Mouse (Mus musculus) E14TG2a.4 (cell line): ENCODE measurements around the gene Ttll1.

ENCODE experiments used
- H3K27me3 ChIP-seq: 2 replicates; pipeline ENCODE4 v1.6.1; 2014; ENCODE audit warnings: low read length, control low read depth; ENCODE audit not compliant: insufficient read depth
- H3K36me3 ChIP-seq: 2 replicates; pipeline ENCODE4 v1.6.1; 2014; ENCODE audit warnings: low read length, control low read depth; ENCODE audit not compliant: insufficient read depth
- H3K4me1 ChIP-seq: replicated peaks from 2 replicates; pipeline ENCODE4 v1.6.1; 2014; ENCODE audit warnings: low read depth, low read length, control low read depth
- H3K4me3 ChIP-seq: replicated peaks from 2 replicates; pipeline ENCODE4 v1.5.1; 2014; ENCODE audit warnings: mild to moderate bottlenecking, low read length
- H3K9me3 ChIP-seq: 2 replicates; pipeline ENCODE4 v1.6.1; 2014; ENCODE audit warnings: low read length, control low read depth
- CTCF ChIP-seq: conservative IDR thresholded peaks from 2 replicates; pipeline ENCODE4 v1.5.1; 2014; ENCODE audit warnings: low read length
- NANOG ChIP-seq: IDR thresholded peaks from 2 replicates; pipeline ENCODE4 v1.6.1; 2014; ENCODE audit warnings: borderline replicate concordance, low read length, mixed read lengths
- POU5F1 ChIP-seq: IDR thresholded peaks from 2 replicates; pipeline ENCODE4 v1.6.1; 2014; ENCODE audit warnings: low read length, borderline replicate concordance

Ttll1 gene

DNA sequence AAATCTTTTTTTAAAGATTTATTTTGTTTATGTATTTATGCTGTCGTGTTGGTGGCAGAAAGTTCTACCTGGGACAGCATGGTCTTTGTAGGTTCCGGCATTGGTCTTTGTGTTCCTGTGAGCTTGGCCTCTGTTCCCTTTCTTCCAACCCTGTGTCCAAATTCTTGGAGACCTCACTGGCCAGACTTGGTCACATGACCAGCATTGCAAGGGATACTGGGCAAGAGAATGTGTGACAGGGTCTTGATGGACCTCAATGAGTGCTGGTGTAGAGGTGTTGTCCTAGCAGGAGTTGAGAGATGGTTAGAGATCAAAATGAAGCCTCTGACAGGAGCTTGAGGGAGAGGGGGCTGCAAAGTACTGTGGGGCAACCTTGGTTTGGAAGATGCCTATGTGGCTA, 28.2 kb upstream of the Ttll1 start:
- Histone ChIP-seq H3K36me3 (no peaks in the 10 kb centered on the region; the same call in 1 of the 2 replicates), H3K4me1 (peaks cover 55% of the 10 kb centered on the region), H3K27me3 (no peaks in the 10 kb centered on the region), H3K4me3 (no peak overlapping the region), H3K9me3 (no peaks in the 10 kb centered on the region)
- TF ChIP-seq POU5F1: no peak
- no peak for TF ChIP-seq NANOG
- TF ChIP-seq CTCF: no peak

DNA sequence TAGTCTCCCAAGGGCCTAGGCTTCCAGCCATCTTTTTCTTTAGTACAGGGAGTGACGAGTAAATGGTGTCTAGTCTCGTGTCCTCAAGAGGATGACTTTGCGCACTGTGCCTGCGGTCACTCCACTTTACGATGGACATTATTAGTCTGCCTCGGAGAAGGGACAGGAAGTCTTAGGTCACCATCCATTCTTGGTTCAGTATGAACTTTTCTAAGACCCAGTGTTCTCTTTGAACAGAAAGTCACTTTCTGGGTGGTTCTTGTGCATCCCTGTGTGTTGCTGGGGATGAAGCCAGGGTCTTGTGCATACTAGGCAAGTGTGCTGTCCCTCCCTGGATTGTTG, 25.2 kb upstream of the Ttll1 start:
- H3K4me1 ChIP-seq: peaks cover 67% of the 10 kb centered on the region
- TF ChIP-seq CTCF (no peak), POU5F1 (no peak), NANOG (no peak)
- no peaks in the 10 kb centered on the region for H3K27me3 ChIP-seq
- H3K4me3 ChIP-seq: peak overlapping the region; percentile 35; the same call in 1 of the 2 replicates
- H3K36me3 ChIP-seq: peaks cover 1% of the 10 kb centered on the region; the same call in 1 of the 2 replicates
- no peaks in the 10 kb centered on the region for H3K9me3 ChIP-seq

DNA sequence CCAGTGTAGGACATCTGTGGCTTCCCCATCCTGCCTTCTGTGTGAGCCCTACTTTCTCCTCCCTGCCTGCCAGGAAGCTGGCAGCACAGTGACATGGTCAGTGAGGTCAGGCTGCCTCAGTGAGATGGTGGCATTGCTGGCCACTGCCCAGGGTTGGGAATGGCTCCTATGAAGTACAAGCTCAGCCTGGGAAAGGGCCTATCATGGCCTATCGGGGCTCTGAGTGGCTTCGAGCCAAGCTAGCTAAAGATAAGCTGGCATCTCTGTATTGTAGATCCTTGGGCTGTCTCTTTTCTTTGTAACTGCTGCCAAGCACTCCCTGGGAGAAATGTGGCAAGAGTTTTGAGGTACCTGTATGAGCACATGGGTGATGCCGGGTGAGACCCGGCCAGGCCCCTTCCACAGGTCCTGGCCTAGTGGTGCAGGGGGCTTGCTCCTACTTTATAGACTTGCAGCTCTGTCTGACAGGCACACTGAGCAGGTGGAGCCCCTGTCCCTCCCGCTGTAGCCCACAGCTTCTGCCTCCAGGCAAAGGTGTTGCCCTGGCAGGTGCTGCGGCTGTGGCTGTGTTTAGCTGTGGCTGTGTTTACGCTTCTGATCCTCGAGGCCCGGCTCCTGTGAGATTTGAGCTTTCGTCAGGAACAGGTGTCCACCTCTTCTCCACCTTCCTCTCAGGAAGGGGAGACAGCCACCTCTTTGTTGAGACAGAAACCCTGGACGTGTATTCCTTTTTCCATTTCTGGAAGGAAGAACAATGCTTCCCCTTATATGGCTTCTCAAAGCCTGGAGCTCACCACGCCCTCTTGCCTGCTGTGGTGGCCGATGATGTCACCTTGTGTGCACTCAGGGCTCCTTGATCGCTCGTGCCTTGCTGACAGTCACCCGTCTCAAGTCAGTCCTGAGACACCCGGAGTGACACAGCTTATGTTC, 24.5 kb upstream of the Ttll1 start:
- no peaks in the 10 kb centered on the region for H3K27me3 ChIP-seq
- TF ChIP-seq NANOG (no peak), POU5F1 (no peak), CTCF (no peak)
- peaks cover 5% of the 10 kb centered on the region; the same call in 1 of the 2 replicates for H3K36me3 ChIP-seq
- H3K4me3 ChIP-seq: peak overlapping the region; percentile 35; the same call in 1 of the 2 replicates
- peaks cover 73% of the 10 kb centered on the region for H3K4me1 ChIP-seq
- H3K9me3 ChIP-seq: no peaks in the 10 kb centered on the region

DNA sequence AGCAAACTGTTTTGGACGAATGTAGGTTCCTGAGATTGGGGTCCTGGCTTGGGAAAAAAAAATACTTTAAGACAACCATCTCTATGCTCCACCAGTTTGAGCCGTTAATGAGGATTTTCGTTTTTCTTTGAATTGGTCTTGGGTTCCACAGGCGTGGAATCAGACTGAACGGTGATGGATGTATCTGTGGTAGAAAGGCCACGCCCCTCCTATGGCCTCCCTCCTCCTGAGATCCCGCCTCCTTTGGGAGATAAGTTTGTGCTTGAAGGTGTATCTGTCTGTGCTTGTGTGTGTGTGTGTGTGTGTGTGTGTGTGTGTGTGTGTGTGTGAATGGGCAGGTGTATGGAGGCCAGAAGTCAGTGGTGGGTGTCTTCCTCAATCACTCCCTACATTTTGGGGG, 21.9 kb upstream of the Ttll1 start:
- Histone ChIP-seq H3K4me1 (peaks cover 79% of the 10 kb centered on the region), H3K4me3 (no peak overlapping the region), H3K9me3 (no peaks in the 10 kb centered on the region), H3K36me3 (peaks cover 5% of the 10 kb centered on the region; the same call in 1 of the 2 replicates), H3K27me3 (peaks cover 11% of the 10 kb centered on the region)
- TF ChIP-seq NANOG (no peak), CTCF (no peak), POU5F1 (no peak)

DNA sequence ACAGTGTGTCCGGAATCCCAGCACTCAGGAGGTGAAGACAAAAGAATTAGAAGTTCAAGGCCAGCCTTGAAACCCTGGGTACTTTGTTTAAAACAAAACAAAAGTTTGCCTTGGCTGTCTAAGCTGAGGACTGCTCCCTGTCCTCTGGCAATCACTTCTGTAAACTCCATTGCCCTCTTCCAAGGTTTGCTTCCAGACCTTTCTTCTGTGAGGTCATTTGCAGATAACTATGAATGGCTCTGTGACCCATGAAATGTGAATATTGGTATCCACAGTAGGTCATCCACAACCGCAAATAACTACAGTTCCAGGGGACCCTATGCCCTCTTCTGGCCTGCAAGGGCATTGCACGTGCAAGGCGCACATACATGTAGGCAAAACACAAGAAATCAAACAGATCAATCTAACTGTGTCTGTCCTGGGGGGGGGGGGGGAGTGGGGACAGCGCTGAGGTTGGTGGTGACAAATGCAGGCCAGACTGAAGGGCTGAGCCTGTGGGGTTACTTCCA, 21.3 kb upstream of the Ttll1 start:
- H3K36me3 ChIP-seq: peaks cover 5% of the 10 kb centered on the region; the same call in 1 of the 2 replicates
- H3K9me3 ChIP-seq: no peaks in the 10 kb centered on the region
- H3K4me3 ChIP-seq: no peak overlapping the region
- TF ChIP-seq CTCF (peak; percentile 78), NANOG (no peak)
- H3K4me1 ChIP-seq: peaks cover 83% of the 10 kb centered on the region
- peaks cover 17% of the 10 kb centered on the region for H3K27me3 ChIP-seq

DNA sequence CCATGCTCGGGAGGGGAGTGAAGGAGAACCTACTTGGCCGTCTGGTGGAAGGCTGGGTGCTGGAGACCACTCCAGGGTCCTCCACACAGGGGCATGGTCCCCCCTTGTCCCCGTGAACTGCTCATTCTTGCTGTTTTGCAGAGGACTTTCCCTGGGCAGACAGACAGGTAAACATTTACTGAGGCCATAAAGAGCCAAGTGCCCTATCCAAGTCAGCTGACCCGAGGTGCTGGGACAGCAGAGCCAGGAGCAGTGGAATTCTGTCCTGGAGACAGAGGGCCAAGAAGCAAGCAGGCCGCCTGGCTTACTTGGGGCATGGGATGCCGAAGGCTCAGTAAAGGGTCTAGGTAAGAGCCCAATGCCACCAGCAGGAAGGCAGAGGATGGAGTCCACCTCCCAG, 20.0 kb upstream of the Ttll1 start:
- H3K27me3 ChIP-seq: peaks cover 28% of the 10 kb centered on the region
- H3K4me3 ChIP-seq: 0 out of 2 replicates have a peak overlapping the region, but pooled peaks have one; percentile 3
- TF ChIP-seq NANOG (no peak), CTCF (no peak), POU5F1 (no peak)
- peaks cover 5% of the 10 kb centered on the region; the same call in 1 of the 2 replicates for H3K36me3 ChIP-seq
- peaks cover 85% of the 10 kb centered on the region for H3K4me1 ChIP-seq
- no peaks in the 10 kb centered on the region for H3K9me3 ChIP-seq

DNA sequence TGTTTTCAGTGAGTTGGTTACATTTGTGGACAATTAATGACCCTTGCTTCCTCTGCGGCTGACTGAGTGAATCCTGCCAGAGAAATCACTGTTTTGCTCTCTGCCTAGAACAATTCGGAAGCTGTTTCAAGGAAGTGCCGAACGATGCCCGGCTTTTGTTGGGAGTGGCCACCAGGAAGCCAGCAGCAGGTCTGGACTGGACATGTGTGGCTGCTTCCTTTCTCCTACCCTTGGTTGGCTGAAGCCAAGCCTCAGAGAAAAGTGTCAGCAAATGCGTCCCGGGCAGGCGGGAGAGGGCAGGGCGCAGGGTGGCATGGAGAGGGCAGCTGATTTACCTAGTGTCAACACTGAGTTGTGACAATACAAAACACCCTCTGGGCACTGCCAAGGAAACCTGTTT, 19.5 kb upstream of the Ttll1 start:
- Histone ChIP-seq H3K4me1 (peaks cover 84% of the 10 kb centered on the region), H3K4me3 (0 out of 2 replicates have a peak overlapping the region, but pooled peaks have one; percentile 3)

DNA sequence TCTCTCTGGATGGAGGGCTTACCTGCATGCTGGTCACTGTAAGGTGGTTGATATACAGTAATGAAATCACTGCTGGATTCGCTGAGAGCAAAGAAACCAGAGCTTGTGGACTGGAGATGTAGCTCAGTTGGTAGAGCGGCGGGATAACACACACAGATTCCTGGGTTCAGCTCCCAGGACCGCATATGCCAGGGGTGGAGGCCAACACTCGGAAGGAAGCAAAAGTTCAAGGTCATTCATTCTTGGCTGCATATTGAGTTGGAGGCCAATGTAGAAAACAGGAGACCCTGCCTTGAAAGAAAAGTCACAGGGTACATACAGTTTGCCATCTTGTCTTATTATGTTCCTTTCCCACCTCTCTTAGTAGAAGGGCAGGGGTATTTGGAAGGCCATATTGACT, 19.1 kb upstream of the Ttll1 start:
- Histone ChIP-seq H3K9me3 (no peaks in the 10 kb centered on the region), H3K27me3 (peaks cover 37% of the 10 kb centered on the region), H3K4me3 (no peak overlapping the region), H3K4me1 (peaks cover 79% of the 10 kb centered on the region), H3K36me3 (peaks cover 5% of the 10 kb centered on the region; the same call in 1 of the 2 replicates)
- TF ChIP-seq POU5F1 (no peak), NANOG (no peak), CTCF (no peak)

More for the DNA sequence above, 19.5 kb upstream of the Ttll1 start:
- Histone ChIP-seq H3K36me3 (peaks cover 5% of the 10 kb centered on the region; the same call in 1 of the 2 replicates), H3K9me3 (no peaks in the 10 kb centered on the region), H3K27me3 (peaks cover 33% of the 10 kb centered on the region)
- TF ChIP-seq NANOG (no peak), POU5F1 (no peak), CTCF (no peak)
